Mouse (Mus musculus) neural tube, embryonic 14.5 days (tissue): Measurements from ENCODE around the gene Wap. TPM values are rescaled to one million over a fixed set of nuclear protein-coding genes. Genes with fewer than 3 reads are reported as not detected.

ENCODE experiments used
- ATAC-seq: fragments of 200-750 bp; cut with Nextera tagmentation; 2 replicates; pipeline ENCODE4 v1.8.0; 2017; ENCODE audit warnings: low read depth, mild to moderate bottlenecking, moderate TSS enrichment, moderate library complexity
- H3K27ac ChIP-seq: fragments of 300-500 bp; sonication (generic); 2 replicates; pipeline ENCODE4 v1.5.1; 2014; ENCODE audit warnings: low read depth, mild to moderate bottlenecking, control low read depth, low read length, moderate library complexity, mixed read lengths
- H3K27me3 ChIP-seq: fragments of 300-500 bp; sonication (generic); 2 replicates; pipeline ENCODE4 v1.6.1; 2014; ENCODE audit warnings: low read length; ENCODE audit not compliant: control insufficient read depth, insufficient read depth
- H3K36me3 ChIP-seq: fragments of 300-500 bp; sonication (generic); 2 replicates; pipeline ENCODE4 v1.6.1; 2014; ENCODE audit warnings: low read length, mixed read lengths; ENCODE audit not compliant: control insufficient read depth, insufficient read depth
- H3K4me1 ChIP-seq: fragments of 300-500 bp; sonication (generic); 2 replicates; pipeline ENCODE4 v1.6.1; 2014; ENCODE audit warnings: low read length; ENCODE audit not compliant: control insufficient read depth, insufficient read depth
- H3K4me2 ChIP-seq: fragments of 300-500 bp; sonication (generic); 2 replicates; pipeline ENCODE4 v1.6.1; 2014; ENCODE audit warnings: mild to moderate bottlenecking, low read depth, low read length, control low read depth
- H3K4me3 ChIP-seq: fragments of 300-500 bp; sonication (generic); 2 replicates; pipeline ENCODE4 v1.5.1; 2014; ENCODE audit warnings: low read depth, low read length, control low read depth, mixed read lengths
- H3K9ac ChIP-seq: fragments of 300-500 bp; sonication (generic); replicated peaks from 2 replicates; pipeline ENCODE4 v1.6.1; 2014; ENCODE audit warnings: low read depth, mild to moderate bottlenecking, control low read depth, low read length, mixed read lengths
- H3K9me3 ChIP-seq: fragments of 300-500 bp; sonication (generic); 2 replicates; pipeline ENCODE4 v1.6.1; 2016; ENCODE audit warnings: low read length; ENCODE audit not compliant: control insufficient read depth
- WGBS: fragments of 180-500 bp; shearing (Covaris S2); extraction: QIAGEN DNeasy Blood & Tissue Kit; methylation state at CpG from one replicate; pipeline ENCODE4 v1.1.7; 2014; 5-methylcytosine and 5-hydroxymethylcytosine counted together
- polyA plus RNA-seq: library from polyadenylated mRNA; unstranded; fragments of >200 nt; fragmentation: Nextera tagmentation; extraction: Ambion mirVana; gene quantifications from 2 replicates; pipeline ENCODE4 v1.2.1, GENCODE M21; 2014

Wap gene
- polyA plus RNA-seq, 1 experiment from 2014 or later = not detected

DNA sequence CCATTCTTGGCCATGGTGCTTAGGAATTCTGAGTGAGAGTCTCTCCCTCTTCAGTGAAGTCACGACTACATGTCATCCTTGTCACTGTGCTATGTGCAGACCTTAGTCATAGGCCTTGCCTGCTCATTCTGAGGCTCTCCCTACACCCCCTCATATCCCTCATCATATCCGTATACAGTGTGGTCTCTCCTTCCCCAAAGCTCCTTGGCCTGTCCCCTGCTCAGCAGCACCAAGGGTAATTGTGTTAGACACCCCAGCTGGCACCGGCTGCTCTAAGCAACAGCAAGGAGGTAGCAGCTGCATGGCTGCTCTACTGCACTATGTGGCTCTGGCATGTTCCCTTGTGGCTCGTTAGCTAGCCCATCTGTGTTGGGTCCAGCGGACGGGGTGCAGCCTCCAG is 6.1 kb upstream of the Wap start:
- no peak overlapping the region for H3K4me2 ChIP-seq
- H3K9ac ChIP-seq = no peak overlapping the region
- H3K4me1 ChIP-seq = no peaks in the 10 kb centered on the region
- 59% methylated on average over 6 of the region's 6 CpGs for WGBS
- peak; percentile 17; the same call in 1 of the 2 replicates for ATAC-seq
- H3K27ac ChIP-seq = no peak overlapping the region
- H3K27me3 ChIP-seq = no peaks in the 10 kb centered on the region
- H3K36me3 ChIP-seq = no peaks in the 10 kb centered on the region
- no peaks in the 10 kb centered on the region for H3K9me3 ChIP-seq
- H3K4me3 ChIP-seq = no peak overlapping the region

DNA sequence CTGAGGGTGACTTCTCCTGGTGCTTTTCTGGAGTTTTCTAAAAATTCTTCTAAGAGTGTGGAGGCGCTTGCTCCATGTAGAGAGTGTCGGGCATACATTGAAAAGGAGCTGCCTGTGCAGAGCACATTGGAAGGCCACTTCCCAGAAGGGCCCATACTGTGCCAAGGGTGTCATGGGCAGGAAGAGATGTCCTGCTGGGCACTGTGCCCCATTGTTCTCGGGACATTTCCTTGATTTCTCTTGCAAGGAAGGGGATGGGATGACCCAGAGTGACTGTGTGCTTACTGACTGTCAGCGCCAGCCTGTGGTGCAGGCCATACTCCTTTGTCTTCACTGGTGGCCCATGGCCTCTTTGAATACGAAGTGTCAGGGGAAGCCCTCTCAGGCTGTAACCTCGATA is 635 bp upstream of the Wap start:
- H3K36me3 ChIP-seq = no peaks in the 10 kb centered on the region
- ATAC-seq = no peak
- 73% methylated on average over 6 of the region's 6 CpGs for WGBS
- H3K27ac ChIP-seq = no peak overlapping the region
- no peak overlapping the region for H3K4me2 ChIP-seq
- no peaks in the 10 kb centered on the region for H3K27me3 ChIP-seq
- no peaks in the 10 kb centered on the region for H3K4me1 ChIP-seq
- H3K9me3 ChIP-seq = no peaks in the 10 kb centered on the region
- no peak overlapping the region for H3K9ac ChIP-seq
- no peak overlapping the region for H3K4me3 ChIP-seq

DNA sequence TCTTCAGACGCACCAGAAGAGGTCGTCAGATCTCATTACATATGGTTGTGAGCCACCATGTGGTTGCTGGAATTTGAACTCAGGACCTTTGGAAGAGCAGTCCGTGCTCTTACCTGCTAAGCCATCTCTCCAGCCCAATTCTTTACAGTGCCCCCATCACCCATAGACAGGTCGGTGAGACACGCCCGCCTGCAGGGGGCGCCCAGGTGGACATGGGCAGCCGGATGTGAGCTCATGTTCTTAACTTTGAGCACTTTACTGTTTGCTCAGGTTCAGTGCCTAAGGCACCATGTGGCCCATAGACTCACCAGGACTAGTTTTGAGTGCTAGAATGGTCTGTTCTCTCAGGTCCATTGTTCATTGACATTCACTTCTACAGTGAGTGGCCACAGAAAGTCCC is 2.3 kb downstream of the Wap start:
- no peak for ATAC-seq
- Histone ChIP-seq H3K27ac (no peak overlapping the region), H3K27me3 (no peaks in the 10 kb centered on the region), H3K36me3 (no peaks in the 10 kb centered on the region), H3K4me2 (no peak overlapping the region), H3K9ac (no peak overlapping the region), H3K4me3 (no peak overlapping the region), H3K4me1 (no peaks in the 10 kb centered on the region), H3K9me3 (no peaks in the 10 kb centered on the region)
- 77% methylated on average over 8 of the region's 8 CpGs for WGBS

- Histone ChIP-seq H3K4me2 (no peak overlapping the region), H3K27me3 (no peaks in the 10 kb centered on the region), H3K4me1 (peaks cover 12% of the 10 kb centered on the region), H3K36me3 (no peaks in the 10 kb centered on the region), H3K27ac (no peak overlapping the region), H3K4me3 (no peak overlapping the region), H3K9ac (no peak overlapping the region), H3K9me3 (no peaks in the 10 kb centered on the region)
- no peak for ATAC-seq
Measured at GRCm38 (mm10) chr11:6629655-6630054, 8.8 kb downstream of the Wap start.

DNA sequence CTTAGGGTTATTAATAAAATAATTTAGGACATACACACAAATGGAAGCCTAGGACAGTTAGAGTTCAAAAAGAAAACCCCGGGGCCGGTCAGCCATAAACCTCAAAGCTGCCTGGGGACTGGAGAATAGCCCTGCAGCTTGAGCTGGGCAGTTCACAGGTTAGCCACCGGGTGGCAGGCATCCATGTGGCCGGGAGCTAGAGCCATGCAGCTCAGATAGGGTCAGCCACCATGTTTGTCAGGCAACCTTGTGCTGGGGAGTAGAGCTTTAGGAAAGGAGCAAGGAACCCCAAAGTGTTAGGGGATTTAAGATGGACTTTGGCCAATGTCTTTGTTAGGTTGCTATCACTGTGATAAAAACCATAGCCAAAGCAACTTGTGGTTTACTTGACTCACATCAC is 9.9 kb downstream of the Wap start:
- no peak for ATAC-seq
- Histone ChIP-seq H3K9me3 (no peaks in the 10 kb centered on the region), H3K9ac (no peak overlapping the region), H3K27me3 (no peaks in the 10 kb centered on the region), H3K36me3 (no peaks in the 10 kb centered on the region), H3K4me2 (no peak overlapping the region), H3K4me3 (no peak overlapping the region), H3K27ac (no peak overlapping the region), H3K4me1 (peaks cover 18% of the 10 kb centered on the region)
- 13% methylated on average over 4 of the region's 4 CpGs for WGBS

DNA sequence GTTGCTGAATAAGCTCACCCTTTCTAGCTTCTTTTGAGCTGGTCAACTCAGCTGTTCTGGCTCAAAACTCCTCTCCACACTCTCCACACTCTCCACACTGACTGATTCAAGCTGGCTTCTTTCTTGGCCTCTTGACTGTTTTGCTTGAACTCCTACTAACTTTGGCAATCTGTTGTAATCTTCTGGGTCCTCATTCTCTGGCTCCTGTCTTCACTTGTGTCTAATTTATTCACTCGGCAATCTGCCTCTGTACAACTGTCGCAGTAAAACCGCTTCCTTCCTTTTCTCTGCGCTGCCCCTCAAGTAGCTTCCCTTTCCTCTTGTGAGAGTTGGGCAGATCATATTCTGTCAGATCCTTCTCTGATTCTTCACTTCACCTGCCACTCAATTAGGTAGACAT is 10.7 kb downstream of the Wap start:
- WGBS = 87% methylated on average over 4 of the region's 4 CpGs
- no peak overlapping the region for H3K4me3 ChIP-seq

GRCm38 (mm10) chr11:6626388-6626772 is 12.1 kb downstream of the Wap start:
- peaks cover 9% of the 10 kb centered on the region; the same call in 1 of the 2 replicates for H3K36me3 ChIP-seq
- no peaks in the 10 kb centered on the region for H3K27me3 ChIP-seq
- peak overlapping the region; percentile 68 for H3K4me3 ChIP-seq
- H3K9ac ChIP-seq = peak overlapping the region; percentile 61
- peak overlapping the region; percentile 89 for H3K4me2 ChIP-seq
- 18% methylated on average over 16 of the region's 16 CpGs for WGBS
- peak; percentile 35 for ATAC-seq
- no peaks in the 10 kb centered on the region for H3K9me3 ChIP-seq
- H3K4me1 ChIP-seq = peaks cover 19% of the 10 kb centered on the region
- H3K27ac ChIP-seq = peak overlapping the region; percentile 89

More for the DNA sequence above, 10.7 kb downstream of the Wap start:
- no peaks in the 10 kb centered on the region for H3K27me3 ChIP-seq
- H3K9ac ChIP-seq = no peak overlapping the region
- peaks cover 19% of the 10 kb centered on the region for H3K4me1 ChIP-seq
- no peaks in the 10 kb centered on the region for H3K9me3 ChIP-seq
- H3K36me3 ChIP-seq = no peaks in the 10 kb centered on the region
- H3K27ac ChIP-seq = no peak overlapping the region
- no peak for ATAC-seq
- no peak overlapping the region for H3K4me2 ChIP-seq

DNA sequence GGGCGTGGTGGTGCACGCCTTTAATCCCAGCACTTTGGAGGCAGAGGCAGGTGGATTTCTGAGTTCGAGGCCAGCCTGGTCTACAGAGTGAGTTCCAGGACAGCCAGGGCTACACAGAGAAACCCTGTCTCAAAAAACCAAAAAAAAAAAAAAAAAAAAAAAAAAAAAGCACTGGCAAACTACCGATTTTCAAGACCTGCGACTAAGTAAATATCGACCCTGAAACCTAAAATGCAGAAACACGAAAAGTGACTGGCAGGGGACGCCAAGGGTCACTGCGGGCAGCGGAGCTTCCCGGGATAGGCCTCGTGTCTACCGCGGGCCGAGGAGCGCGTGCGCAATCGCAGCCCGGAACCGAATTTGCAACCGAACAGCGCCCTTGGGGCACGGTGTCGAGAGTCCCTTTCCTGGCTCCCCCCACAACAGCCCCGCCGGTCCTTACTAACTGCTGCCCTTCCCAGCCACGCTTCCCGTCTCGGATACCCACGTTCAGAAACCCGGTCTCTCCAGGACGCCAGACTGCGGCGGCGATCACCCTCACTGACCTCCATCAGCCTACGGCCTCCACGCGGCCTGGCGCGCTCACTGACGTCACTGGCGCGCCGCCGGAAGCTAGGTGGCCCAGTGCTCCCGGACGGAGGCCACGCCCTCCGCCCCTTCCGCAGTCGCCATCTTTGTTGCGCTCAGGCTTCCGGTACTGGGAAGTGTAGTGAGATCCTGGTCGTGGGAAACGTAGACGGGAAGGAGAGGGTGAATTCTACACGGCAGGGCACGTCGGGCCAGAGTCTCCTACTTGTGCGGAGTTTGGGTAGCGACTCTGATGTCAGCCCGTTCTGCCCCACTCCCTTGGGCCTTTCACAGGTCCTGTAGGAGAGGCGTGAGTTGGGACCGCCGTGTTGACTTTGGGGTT is 12.7 kb downstream of the Wap start, which contains the start of gene Tbrg4:
Tbrg4 (minus strand) TSS at position 590 of the 910 bp plus-strand sequence.
- peak; percentile 95 for ATAC-seq

GRCm38 (mm10) chr11:6624619-6625382 is 13.6 kb downstream of the Wap start:
- ATAC-seq = no peak
- Histone ChIP-seq H3K27me3 (no peaks in the 10 kb centered on the region), H3K9me3 (no peaks in the 10 kb centered on the region), H3K4me1 (peaks cover 19% of the 10 kb centered on the region), H3K27ac (no peak overlapping the region), H3K36me3 (peaks cover 25% of the 10 kb centered on the region), H3K4me2 (peak overlapping the region; percentile 66), H3K9ac (peak overlapping the region; percentile 61; the same call in 1 of the 2 replicates), H3K4me3 (peak overlapping the region; percentile 68)
- 77% methylated on average over 14 of the region's 14 CpGs for WGBS

More for the DNA sequence above, 12.7 kb downstream of the Wap start, which contains the start of gene Tbrg4:
- under 1% methylated on average over 66 of the region's 66 CpGs for WGBS
- Histone ChIP-seq H3K4me1 (peaks cover 19% of the 10 kb centered on the region), H3K27ac (peak within 1 kb of the TSS; percentile 89), H3K9me3 (no peaks in the 10 kb centered on the region), H3K4me3 (peak within 1 kb of the TSS; percentile 68), H3K36me3 (peaks cover 15% of the 10 kb centered on the region), H3K9ac (peak within 1 kb of the TSS; percentile 61), H3K4me2 (peak within 1 kb of the TSS; percentile 89), H3K27me3 (no peaks in the 10 kb centered on the region)
